Mouse (Mus musculus): Measurements from ENCODE around the gene Proz.

DNA sequence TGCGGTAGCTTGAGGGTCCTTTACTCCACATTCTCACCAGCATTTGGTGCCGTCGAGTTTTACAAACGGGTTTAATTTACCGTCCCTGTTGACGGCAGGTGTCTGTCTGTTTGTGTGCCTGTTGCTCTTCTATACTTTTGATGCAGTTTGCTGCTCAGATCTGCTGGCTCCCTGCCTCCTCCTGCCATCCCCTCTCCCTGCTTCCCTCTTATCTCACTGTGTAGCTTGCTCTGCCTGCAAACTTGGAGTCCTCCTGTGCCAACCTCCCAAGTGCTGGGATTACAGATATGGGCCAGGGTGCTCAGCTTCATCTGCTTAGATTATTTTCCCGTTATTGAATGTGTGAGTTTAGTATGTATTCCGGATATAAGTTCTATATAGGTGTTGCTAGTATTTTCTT lies 48.3 kb downstream of the Proz start:
- TF ChIP-seq CTCF (IDR thresholded peaks at IDR 0.05; ENCODE audit: borderline replicate concordance, insufficient read depth, low read length) (no peak), POLR2A (IDR thresholded peaks at IDR 0.05; ENCODE audit: low read depth, low read length) (no peak)
